Mouse (Mus musculus): ENCODE results near the gene Pwwp2b. TPM values are rescaled to one million over a fixed set of nuclear protein-coding genes. Genes with fewer than 3 reads are reported as not detected.

The Pwwp2b gene
- polyA plus RNA-seq, 1 experiment from 2014 or later: 4.4 TPM

DNA sequence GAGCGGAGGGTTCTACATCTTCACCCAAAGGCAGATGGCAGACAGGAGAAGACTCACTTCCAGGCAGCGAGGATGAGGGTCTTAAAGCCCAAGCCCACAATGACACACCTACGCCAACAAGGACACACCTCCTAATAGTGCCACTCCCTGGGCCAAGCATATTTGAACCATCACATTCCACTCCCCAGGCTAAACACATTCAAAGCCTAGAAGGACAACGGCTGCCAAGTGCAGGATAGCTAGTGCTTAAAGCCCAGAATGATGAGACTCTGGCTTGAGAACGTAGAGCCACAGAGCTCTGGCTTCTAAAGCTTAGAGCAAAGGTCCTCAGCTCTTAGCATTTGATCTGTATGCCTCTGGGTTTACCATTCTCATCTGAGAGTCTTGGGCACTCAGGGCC lies 45.8 kb downstream of the Pwwp2b start:
- Histone ChIP-seq H3K9me3 (ENCODE audit: control insufficient read depth, low read length) (no peaks in the 10 kb centered on the region), H3K4me2 (replicated peaks; ENCODE audit: low read depth, low read length) (no peak overlapping the region), H3K4me1 (replicated peaks; ENCODE audit: control insufficient read depth, insufficient read depth, low read length) (no peaks in the 10 kb centered on the region), H3K4me3 (ENCODE audit: low read depth, low read length) (no peak overlapping the region), H3K9ac (ENCODE audit: low read depth, low read length) (no peak overlapping the region), H3K36me3 (ENCODE audit: control insufficient read depth, insufficient read depth, low read length) (no peaks in the 10 kb centered on the region), H3K27ac (ENCODE audit: low read depth, low read length) (no peak overlapping the region), H3K27me3 (ENCODE audit: control insufficient read depth, insufficient read depth, low read length) (no peaks in the 10 kb centered on the region)
- no peak for DNase-seq (ENCODE audit: low spot score)
- no peak for ATAC-seq (ENCODE audit: low FRiP score)
- WGBS: 95% methylated on average over 5 of the region's 5 CpGs

DNA sequence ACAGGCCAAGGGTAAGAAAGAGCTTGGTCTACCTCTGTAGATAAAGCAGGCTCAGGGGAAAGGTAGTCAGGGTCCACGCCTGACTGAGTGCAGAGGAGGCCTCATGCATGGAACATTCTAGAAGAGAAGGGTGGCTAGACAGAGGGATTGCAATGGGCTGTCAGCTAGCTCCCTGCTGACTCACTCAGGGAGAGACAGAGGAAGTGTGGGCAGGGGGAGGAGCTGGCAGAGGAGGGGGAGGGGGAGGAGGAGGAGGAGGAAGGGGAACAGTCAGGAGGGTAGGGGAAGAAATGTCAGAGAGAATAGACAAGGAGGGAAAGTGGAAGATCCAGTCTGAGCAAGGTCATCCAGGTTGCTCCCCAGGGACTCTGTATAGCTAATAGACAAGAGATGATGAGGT lies 47.4 kb downstream of the Pwwp2b start:
- WGBS: 74% methylated on average over 1 of the region's 1 CpGs
- Histone ChIP-seq H3K9me3 (ENCODE audit: control insufficient read depth, low read length) (no peaks in the 10 kb centered on the region), H3K27ac (ENCODE audit: low read depth, low read length) (no peak overlapping the region), H3K27me3 (ENCODE audit: control insufficient read depth, insufficient read depth, low read length) (no peaks in the 10 kb centered on the region), H3K4me1 (replicated peaks; ENCODE audit: control insufficient read depth, insufficient read depth, low read length) (no peaks in the 10 kb centered on the region), H3K36me3 (ENCODE audit: control insufficient read depth, insufficient read depth, low read length) (no peaks in the 10 kb centered on the region), H3K9ac (ENCODE audit: low read depth, low read length) (no peak overlapping the region), H3K4me3 (ENCODE audit: low read depth, low read length) (no peak overlapping the region), H3K4me2 (replicated peaks; ENCODE audit: low read depth, low read length) (no peak overlapping the region)
- DNase-seq (ENCODE audit: low spot score) (no peak), ATAC-seq (ENCODE audit: low FRiP score) (no peak)

DNA sequence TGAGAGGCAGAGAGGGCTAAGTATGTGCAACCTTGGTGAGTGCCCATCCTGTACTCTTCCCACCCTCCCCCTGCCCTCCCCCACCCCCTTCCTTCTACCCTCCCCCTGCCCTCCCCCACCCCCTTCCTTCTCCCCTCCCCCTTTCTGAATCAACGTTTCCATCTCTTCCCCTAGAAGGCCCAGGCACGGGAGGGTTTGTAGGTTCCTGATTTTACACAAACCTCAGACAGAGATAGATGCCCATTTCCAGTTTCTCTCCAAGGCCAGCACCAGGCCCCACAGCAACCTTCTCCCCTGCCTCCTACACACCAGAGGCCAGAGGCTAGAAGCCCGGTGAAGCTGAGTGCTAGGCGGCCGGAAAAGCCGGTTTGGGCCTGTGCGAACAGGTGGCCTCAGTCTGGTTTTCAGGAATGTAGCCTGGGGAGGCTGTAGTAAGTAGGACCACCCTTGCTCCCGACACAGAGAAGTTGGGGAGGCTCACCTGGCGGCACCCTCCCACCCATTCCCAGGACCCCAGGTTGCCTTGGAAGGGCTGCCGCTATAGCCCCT lies 48.3 kb downstream of the Pwwp2b start:
- ATAC-seq (ENCODE audit: low FRiP score): no peak
- Histone ChIP-seq H3K9me3 (ENCODE audit: control insufficient read depth, low read length) (no peaks in the 10 kb centered on the region), H3K27me3 (ENCODE audit: control insufficient read depth, insufficient read depth, low read length) (no peaks in the 10 kb centered on the region), H3K4me2 (replicated peaks; ENCODE audit: low read depth, low read length) (no peak overlapping the region), H3K9ac (ENCODE audit: low read depth, low read length) (no peak overlapping the region), H3K4me1 (replicated peaks; ENCODE audit: control insufficient read depth, insufficient read depth, low read length) (no peaks in the 10 kb centered on the region), H3K4me3 (ENCODE audit: low read depth, low read length) (no peak overlapping the region), H3K36me3 (ENCODE audit: control insufficient read depth, insufficient read depth, low read length) (no peaks in the 10 kb centered on the region), H3K27ac (ENCODE audit: low read depth, low read length) (no peak overlapping the region)
- WGBS: 61% methylated on average over 10 of the region's 10 CpGs
- no peak for DNase-seq (ENCODE audit: low spot score)

DNA sequence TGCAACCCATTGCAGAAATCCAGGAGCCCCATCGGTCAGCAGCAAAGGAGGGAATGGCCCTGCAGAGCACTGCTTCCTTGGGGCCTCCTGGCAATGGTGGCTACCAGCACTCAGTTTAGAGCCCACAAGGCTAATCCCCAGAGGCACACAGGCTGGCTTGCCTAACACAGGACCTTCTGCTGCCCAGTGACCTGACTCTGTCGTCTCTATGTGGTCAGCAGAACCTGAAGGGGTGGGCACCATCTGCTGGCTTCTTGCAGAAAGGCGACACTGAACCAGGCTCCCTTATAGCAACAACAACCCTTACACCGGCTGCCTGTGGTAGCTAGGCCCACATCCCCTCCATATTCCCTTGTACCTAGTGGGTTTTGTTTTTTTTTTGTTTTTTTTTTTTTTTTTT lies 50.2 kb downstream of the Pwwp2b start:
- no peak overlapping the region for H3K9ac ChIP-seq (ENCODE audit: low read depth, low read length)
- no peak overlapping the region for H3K27ac ChIP-seq (ENCODE audit: low read depth, low read length)
- no peaks in the 10 kb centered on the region for H3K36me3 ChIP-seq (ENCODE audit: control insufficient read depth, insufficient read depth, low read length)
- H3K4me3 ChIP-seq (ENCODE audit: low read depth, low read length): no peak overlapping the region
- no peaks in the 10 kb centered on the region for H3K9me3 ChIP-seq (ENCODE audit: control insufficient read depth, low read length)
- peak; percentile 23; the same call in 1 of the 2 replicates for ATAC-seq (ENCODE audit: low FRiP score)
- no peak overlapping the region for H3K4me2 ChIP-seq (replicated peaks; ENCODE audit: low read depth, low read length)
- peak; percentile 37 for DNase-seq (ENCODE audit: low spot score)
- WGBS: 47% methylated on average over 4 of the region's 4 CpGs
- no peaks in the 10 kb centered on the region for H3K4me1 ChIP-seq (replicated peaks; ENCODE audit: control insufficient read depth, insufficient read depth, low read length)
- H3K27me3 ChIP-seq (ENCODE audit: control insufficient read depth, insufficient read depth, low read length): no peaks in the 10 kb centered on the region

DNA sequence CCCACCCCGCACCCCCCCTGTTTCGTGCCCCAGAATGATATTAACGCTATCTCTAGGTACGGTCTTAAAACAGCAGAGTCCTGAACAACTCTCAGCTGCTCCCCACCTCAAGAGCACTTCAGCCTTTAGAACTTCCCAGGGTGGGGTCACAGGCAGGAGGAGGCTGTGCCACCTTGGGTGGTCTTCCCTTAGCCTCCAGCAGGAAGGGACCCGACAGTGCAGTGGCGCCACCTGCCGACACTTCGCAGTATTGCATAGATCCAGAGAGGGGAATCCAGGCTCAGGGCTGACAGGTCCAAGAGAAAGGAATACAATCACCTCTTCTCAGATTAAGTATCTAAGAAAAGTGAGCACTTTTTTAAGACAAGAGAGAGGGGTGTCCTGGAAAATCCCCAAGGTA lies 51.1 kb downstream of the Pwwp2b start:
- H3K9ac ChIP-seq (ENCODE audit: low read depth, low read length): no peak overlapping the region
- ATAC-seq (ENCODE audit: low FRiP score) (0 out of 2 replicates have a peak, but pooled peaks have one; percentile 33), DNase-seq (ENCODE audit: low spot score) (peak; percentile 94)
- no peaks in the 10 kb centered on the region for H3K36me3 ChIP-seq (ENCODE audit: control insufficient read depth, insufficient read depth, low read length)
- H3K4me2 ChIP-seq (replicated peaks; ENCODE audit: low read depth, low read length): no peak overlapping the region
- H3K4me1 ChIP-seq (replicated peaks; ENCODE audit: control insufficient read depth, insufficient read depth, low read length): no peaks in the 10 kb centered on the region
- no peaks in the 10 kb centered on the region for H3K9me3 ChIP-seq (ENCODE audit: control insufficient read depth, low read length)
- 19% methylated on average over 8 of the region's 8 CpGs for WGBS
- H3K27me3 ChIP-seq (ENCODE audit: control insufficient read depth, insufficient read depth, low read length): no peaks in the 10 kb centered on the region
- H3K4me3 ChIP-seq (ENCODE audit: low read depth, low read length): no peak overlapping the region
- no peak overlapping the region for H3K27ac ChIP-seq (ENCODE audit: low read depth, low read length)

DNA sequence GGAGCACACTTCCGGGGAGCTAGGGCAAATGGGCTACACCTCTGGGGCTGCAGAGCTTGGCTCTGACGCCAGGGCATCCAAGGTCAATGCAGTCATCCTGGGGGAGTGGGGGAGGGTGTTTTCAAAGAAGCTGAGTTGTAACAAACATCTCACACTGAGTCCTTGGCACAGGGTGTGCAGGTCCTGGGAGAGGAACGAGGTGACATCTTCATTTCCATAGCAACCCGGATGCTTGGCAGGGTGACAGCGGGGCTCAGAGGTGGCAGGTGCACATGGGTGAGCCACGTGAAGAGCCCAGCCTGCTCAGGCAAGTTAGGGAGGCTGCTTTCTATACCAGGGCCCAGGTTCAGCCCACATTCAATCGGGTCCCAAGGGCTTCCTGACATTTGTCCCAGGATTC lies 52.1 kb downstream of the Pwwp2b start:
- Histone ChIP-seq H3K36me3 (ENCODE audit: control insufficient read depth, insufficient read depth, low read length) (no peaks in the 10 kb centered on the region), H3K9me3 (ENCODE audit: control insufficient read depth, low read length) (no peaks in the 10 kb centered on the region), H3K4me1 (replicated peaks; ENCODE audit: control insufficient read depth, insufficient read depth, low read length) (no peaks in the 10 kb centered on the region), H3K4me3 (ENCODE audit: low read depth, low read length) (no peak overlapping the region), H3K27ac (ENCODE audit: low read depth, low read length) (no peak overlapping the region), H3K27me3 (ENCODE audit: control insufficient read depth, insufficient read depth, low read length) (no peaks in the 10 kb centered on the region), H3K9ac (ENCODE audit: low read depth, low read length) (no peak overlapping the region), H3K4me2 (replicated peaks; ENCODE audit: low read depth, low read length) (no peak overlapping the region)
- WGBS: 58% methylated on average over 7 of the region's 7 CpGs
- ATAC-seq (ENCODE audit: low FRiP score) (no peak), DNase-seq (ENCODE audit: low spot score) (no peak)

DNA sequence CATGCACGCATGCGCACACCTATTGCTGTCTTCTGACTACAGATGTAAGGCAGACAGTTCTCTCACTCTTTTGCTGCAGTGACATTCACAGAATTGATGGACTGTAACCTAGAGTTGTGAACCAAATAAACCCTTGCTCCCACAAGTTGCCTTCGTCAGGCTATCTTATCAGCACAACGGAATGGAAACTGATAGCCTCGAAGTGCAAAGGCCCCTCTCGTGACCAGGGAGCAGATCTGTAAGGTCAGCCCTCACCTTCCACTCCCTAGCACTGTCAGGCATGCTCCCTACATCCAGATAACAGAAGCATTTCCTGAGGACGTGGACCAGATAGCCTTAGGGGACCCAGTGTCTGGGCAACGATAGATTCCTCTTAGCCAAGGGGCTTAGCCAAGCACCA lies 53.2 kb downstream of the Pwwp2b start:
- WGBS: 78% methylated on average over 8 of the region's 8 CpGs
- Histone ChIP-seq H3K4me1 (replicated peaks; ENCODE audit: control insufficient read depth, insufficient read depth, low read length) (no peaks in the 10 kb centered on the region), H3K27ac (ENCODE audit: low read depth, low read length) (no peak overlapping the region), H3K9ac (ENCODE audit: low read depth, low read length) (no peak overlapping the region), H3K4me3 (ENCODE audit: low read depth, low read length) (no peak overlapping the region), H3K36me3 (ENCODE audit: control insufficient read depth, insufficient read depth, low read length) (no peaks in the 10 kb centered on the region), H3K27me3 (ENCODE audit: control insufficient read depth, insufficient read depth, low read length) (no peaks in the 10 kb centered on the region), H3K9me3 (ENCODE audit: control insufficient read depth, low read length) (no peaks in the 10 kb centered on the region), H3K4me2 (replicated peaks; ENCODE audit: low read depth, low read length) (no peak overlapping the region)
- no peak for DNase-seq (ENCODE audit: low spot score)
- ATAC-seq (ENCODE audit: low FRiP score): no peak

DNA sequence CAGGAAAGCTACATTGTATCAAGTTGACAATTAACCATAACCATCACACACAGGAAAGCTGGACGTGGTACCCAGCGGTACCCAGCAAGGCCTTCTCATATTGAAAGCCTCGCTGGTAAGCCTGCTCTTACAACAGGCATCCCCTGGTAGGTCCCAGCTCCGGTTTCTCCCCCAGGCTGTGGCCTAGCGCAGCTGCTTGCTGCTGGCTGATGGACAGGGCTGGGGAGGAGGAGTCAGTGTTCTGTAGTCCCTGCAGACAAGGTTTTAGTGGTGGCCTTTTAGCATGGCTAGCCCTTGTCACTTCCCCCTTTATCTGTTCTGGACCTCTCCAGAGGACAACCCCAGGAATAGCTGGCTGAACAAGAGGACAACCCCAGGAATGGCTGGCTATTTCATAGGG lies 54.0 kb downstream of the Pwwp2b start:
- Histone ChIP-seq H3K4me2 (replicated peaks; ENCODE audit: low read depth, low read length) (no peak overlapping the region), H3K9me3 (ENCODE audit: control insufficient read depth, low read length) (no peaks in the 10 kb centered on the region), H3K27ac (ENCODE audit: low read depth, low read length) (no peak overlapping the region), H3K36me3 (ENCODE audit: control insufficient read depth, insufficient read depth, low read length) (no peaks in the 10 kb centered on the region), H3K4me1 (replicated peaks; ENCODE audit: control insufficient read depth, insufficient read depth, low read length) (no peaks in the 10 kb centered on the region), H3K27me3 (ENCODE audit: control insufficient read depth, insufficient read depth, low read length) (no peaks in the 10 kb centered on the region), H3K4me3 (ENCODE audit: low read depth, low read length) (no peak overlapping the region), H3K9ac (ENCODE audit: low read depth, low read length) (no peak overlapping the region)
- no peak for DNase-seq (ENCODE audit: low spot score)
- no peak for ATAC-seq (ENCODE audit: low FRiP score)
- 40% methylated on average over 5 of the region's 5 CpGs for WGBS

DNA sequence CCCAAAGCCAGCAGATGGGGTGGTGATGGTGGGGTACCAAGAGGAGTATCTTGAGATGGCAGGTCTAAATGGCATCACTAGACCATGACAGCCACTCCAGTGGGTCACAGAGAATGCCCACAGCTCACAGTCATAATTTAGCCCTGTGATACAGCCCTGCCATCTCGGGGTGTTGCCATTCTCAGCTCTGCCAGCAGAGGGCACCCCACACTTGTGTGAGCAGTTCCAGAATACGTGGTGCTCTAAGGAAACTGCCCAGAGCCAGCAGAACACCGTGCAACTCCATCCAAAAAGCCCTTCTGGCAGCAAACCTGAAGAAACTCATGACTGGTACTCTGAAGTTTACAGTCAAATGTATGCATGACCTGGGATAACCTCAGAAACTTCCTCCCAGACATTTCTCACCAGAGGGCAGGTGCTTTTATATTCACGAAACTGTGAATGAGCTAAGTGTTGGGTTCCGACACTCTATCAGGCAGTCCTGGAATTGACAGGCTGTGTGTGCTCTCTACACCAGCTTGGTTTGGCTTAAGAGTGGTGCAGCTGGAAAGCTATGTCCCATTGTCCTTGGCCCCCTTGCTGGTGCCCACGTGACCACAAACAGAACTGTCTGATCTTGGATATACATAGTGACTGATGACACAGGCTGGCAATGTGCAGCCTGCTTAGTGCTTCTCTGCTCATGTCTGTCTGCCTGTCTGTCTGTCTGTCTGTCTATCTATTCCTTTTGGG lies 55.2 kb downstream of the Pwwp2b start:
- 44% methylated on average over 6 of the region's 6 CpGs for WGBS
- 0 out of 2 replicates have a peak, but pooled peaks have one; percentile 44 for ATAC-seq (ENCODE audit: low FRiP score)

More for the DNA sequence above, 55.2 kb downstream of the Pwwp2b start:
- H3K4me2 ChIP-seq (replicated peaks; ENCODE audit: low read depth, low read length): no peak overlapping the region
- no peak overlapping the region for H3K27ac ChIP-seq (ENCODE audit: low read depth, low read length)
- no peaks in the 10 kb centered on the region for H3K4me1 ChIP-seq (replicated peaks; ENCODE audit: control insufficient read depth, insufficient read depth, low read length)
- H3K36me3 ChIP-seq (ENCODE audit: control insufficient read depth, insufficient read depth, low read length): no peaks in the 10 kb centered on the region
- H3K4me3 ChIP-seq (ENCODE audit: low read depth, low read length): no peak overlapping the region
- peak; percentile 90 for DNase-seq (ENCODE audit: low spot score)
- H3K27me3 ChIP-seq (ENCODE audit: control insufficient read depth, insufficient read depth, low read length): no peaks in the 10 kb centered on the region
- no peaks in the 10 kb centered on the region for H3K9me3 ChIP-seq (ENCODE audit: control insufficient read depth, low read length)
- H3K9ac ChIP-seq (ENCODE audit: low read depth, low read length): no peak overlapping the region
